8 mouse cellular contexts compared by ENCODE assay signal in genomic region chr9:77910270-77911240, GRCm38 (mm10). TPM values are rescaled to one million over a fixed set of nuclear protein-coding genes. Genes with fewer than 3 reads are reported as not detected.
A peak's percentile ranks its signal among the peaks of the same experiment; 100 is the strongest.
DNase-seq lines count a peak whose midpoint lies in the region; ATAC-seq and TF ChIP-seq lines count a peak whose summit lies in the region.

No protein-coding gene starts in this region.

- H3K9me3 ChIP-seq in heart, embryonic 10.5 days: no peaks in the 10 kb centered on the region
- no peaks in the 10 kb centered on the region for H3K9me3 ChIP-seq in kidney, embryonic 14.5 days (ENCODE audit: control insufficient read depth, low read length)
- no peaks in the 10 kb centered on the region for H3K9me3 ChIP-seq in limb, embryonic 14.5 days (ENCODE audit: control insufficient read depth, low read length)
- H3K9me3 ChIP-seq in midbrain, embryonic 16.5 days (replicated peaks; ENCODE audit: control insufficient read depth, low read length, poor library complexity, severe bottlenecking): no peaks in the 10 kb centered on the region

- no peaks in the 10 kb centered on the region for H3K36me3 ChIP-seq in heart, embryonic 10.5 days
- H3K36me3 ChIP-seq in kidney, embryonic 14.5 days (ENCODE audit: control insufficient read depth, insufficient read depth, low read length): no peaks in the 10 kb centered on the region
- H3K36me3 ChIP-seq in limb, embryonic 14.5 days (ENCODE audit: control insufficient read depth, insufficient read depth, low read length): no peaks in the 10 kb centered on the region
- no peaks in the 10 kb centered on the region for H3K36me3 ChIP-seq in midbrain, embryonic 16.5 days (ENCODE audit: control insufficient read depth, insufficient read depth, low read length)
- H3K36me3 ChIP-seq in spleen, adult 2 months (ENCODE audit: control insufficient read depth, insufficient read depth, low read length): no peaks in the 10 kb centered on the region

- H3K27me3 ChIP-seq in heart, embryonic 10.5 days (ENCODE audit: insufficient read depth, poor library complexity, severe bottlenecking): no peaks in the 10 kb centered on the region
- H3K27me3 ChIP-seq in kidney, embryonic 14.5 days (ENCODE audit: control insufficient read depth, insufficient read depth, low read length): no peaks in the 10 kb centered on the region
- no peaks in the 10 kb centered on the region for H3K27me3 ChIP-seq in limb, embryonic 14.5 days (ENCODE audit: control insufficient read depth, insufficient read depth, low read length)
- no peaks in the 10 kb centered on the region for H3K27me3 ChIP-seq in midbrain, embryonic 16.5 days (ENCODE audit: control insufficient read depth, insufficient read depth, low read depth, low read length)
- H3K27me3 ChIP-seq in spleen, adult 2 months (ENCODE audit: control insufficient read depth, insufficient read depth, low read length): no peaks in the 10 kb centered on the region

- peak; percentile 89 for TF ChIP-seq POLR2A in embryonic fibroblast, embryonic 13.5 days (IDR thresholded peaks at IDR 0.05; ENCODE audit: low read depth, low read length)
- TF ChIP-seq POLR2A in limb, embryonic 14.5 days (IDR thresholded peaks at IDR 0.05; ENCODE audit: borderline replicate concordance, extremely low read depth, insufficient read depth, insufficient read length): peak; percentile 70; the same call in 1 of the 2 replicates
- TF ChIP-seq POLR2A in spleen, adult 2 months (IDR thresholded peaks at IDR 0.05; ENCODE audit: low read depth, low read length): peak; percentile 60

- peak overlapping the region; percentile 92 for H3K27ac ChIP-seq in embryonic fibroblast, embryonic 13.5 days (ENCODE audit: insufficient read depth, low read length)
- peak overlapping the region; percentile 90 for H3K27ac ChIP-seq in heart, embryonic 10.5 days
- peak overlapping the region; percentile 87 for H3K27ac ChIP-seq in kidney, embryonic 14.5 days (ENCODE audit: low read depth, low read length)
- peak overlapping the region; percentile 94 for H3K27ac ChIP-seq in limb, embryonic 14.5 days (replicated peaks; ENCODE audit: low read depth, low read length)
- H3K27ac ChIP-seq in midbrain, embryonic 16.5 days (ENCODE audit: low read length): peak overlapping the region; percentile 94
- peak overlapping the region; percentile 97 for H3K27ac ChIP-seq in spleen, adult 2 months (ENCODE audit: insufficient read depth, low read length)

- under 1% methylated on average over 68 of the region's 68 CpGs for WGBS in heart, embryonic 10.5 days
- under 1% methylated on average over 67 of the region's 68 CpGs for WGBS in kidney, embryonic 14.5 days
- under 1% methylated on average over 42 of the region's 68 CpGs for WGBS in limb, embryonic 14.5 days
- WGBS in midbrain, embryonic 16.5 days: under 1% methylated on average over 65 of the region's 68 CpGs
- under 1% methylated on average over 65 of the region's 68 CpGs for WGBS in spleen, adult 2 months

- peaks cover 6% of the 10 kb centered on the region; the same call in 1 of the 2 replicates for H3K4me1 ChIP-seq in embryonic fibroblast, embryonic 13.5 days (ENCODE audit: control insufficient read depth, insufficient read depth, low read length)
- peaks cover 24% of the 10 kb centered on the region for H3K4me1 ChIP-seq in heart, embryonic 10.5 days
- peaks cover 13% of the 10 kb centered on the region; the same call in 1 of the 2 replicates for H3K4me1 ChIP-seq in kidney, embryonic 14.5 days (ENCODE audit: control insufficient read depth, insufficient read depth, low read length)
- peaks cover 11% of the 10 kb centered on the region for H3K4me1 ChIP-seq in limb, embryonic 14.5 days (ENCODE audit: control insufficient read depth, insufficient read depth, low read length)
- H3K4me1 ChIP-seq in midbrain, embryonic 16.5 days (ENCODE audit: control insufficient read depth, insufficient read depth, low read length): peaks cover 12% of the 10 kb centered on the region
- H3K4me1 ChIP-seq in spleen, adult 2 months (ENCODE audit: control insufficient read depth, insufficient read depth, insufficient read length): peaks cover 6% of the 10 kb centered on the region; the same call in 1 of the 2 replicates

- peak overlapping the region; percentile 53 for H3K4me2 ChIP-seq in kidney, embryonic 14.5 days (replicated peaks; ENCODE audit: low read depth, low read length)
- peak overlapping the region; percentile 58 for H3K4me2 ChIP-seq in limb, embryonic 14.5 days (replicated peaks; ENCODE audit: low read depth, low read length, severe bottlenecking)
- peak overlapping the region; percentile 58 for H3K4me2 ChIP-seq in midbrain, embryonic 16.5 days (ENCODE audit: low read length)

- ATAC-seq in kidney, embryonic 14.5 days (ENCODE audit: low FRiP score, low TSS enrichment): peak; percentile 99
- ATAC-seq in limb, embryonic 14.5 days (ENCODE audit: low FRiP score, low read depth): peak; percentile 97
- peak; percentile 97 for ATAC-seq in midbrain, embryonic 16.5 days

- peak overlapping the region; percentile 73 for H3K4me3 ChIP-seq in embryonic fibroblast, embryonic 13.5 days (ENCODE audit: insufficient read depth, low read length)
- peak overlapping the region; percentile 68 for H3K4me3 ChIP-seq in heart, embryonic 10.5 days
- peak overlapping the region; percentile 46 for H3K4me3 ChIP-seq in kidney, embryonic 14.5 days (ENCODE audit: low read length)
- peak overlapping the region; percentile 67 for H3K4me3 ChIP-seq in limb, embryonic 14.5 days (replicated peaks; ENCODE audit: low read length)
- H3K4me3 ChIP-seq in midbrain, embryonic 16.5 days (ENCODE audit: low read depth, low read length): peak overlapping the region; percentile 77
- H3K4me3 ChIP-seq in spleen, adult 2 months (ENCODE audit: extremely low read depth, insufficient read depth, insufficient read length): peak overlapping the region; percentile 79

- DNase-seq in B cell, adult 2 months: peak; percentile 91 to 93
- DNase-seq in brain, adult 2 months (ENCODE audit: low read depth, low spot score): peak; percentile 93
- peak; percentile 97 for DNase-seq in heart, embryonic 10.5 days (ENCODE audit: low spot score)
- peak; percentile 84 for DNase-seq in limb, embryonic 14.5 days (ENCODE audit: low spot score)
- peak; percentile 70 to 94 for DNase-seq in spleen, adult 2 months (ENCODE audit: low read depth in 1 of 2, low spot score in 2 of 2)

- no peak for TF ChIP-seq CTCF in embryonic fibroblast, embryonic 13.5 days (IDR thresholded peaks at IDR 0.05; ENCODE audit: borderline replicate concordance, insufficient read depth, low read length)
- TF ChIP-seq CTCF in spleen, adult 2 months (IDR thresholded peaks at IDR 0.05; ENCODE audit: extremely low read depth, insufficient read depth, insufficient read length, insufficient replicate concordance): no peak

- peak overlapping the region; percentile 61 for H3K9ac ChIP-seq in kidney, embryonic 14.5 days (ENCODE audit: low read depth, low read length)
- peak overlapping the region; percentile 79 for H3K9ac ChIP-seq in limb, embryonic 14.5 days (ENCODE audit: low read depth, low read length, severe bottlenecking)
- H3K9ac ChIP-seq in midbrain, embryonic 16.5 days (ENCODE audit: low read depth, low read length): peak overlapping the region; percentile 98

RNA-seq across cellular contexts. Expression of gene Elovl5, which starts 6.6 kb away (rescaled TPM):
- polyA plus RNA-seq in embryonic fibroblast, embryonic 13.5 days (2011; ENCODE audit: insufficient read length, low read depth, missing spikeins): 81.5 and 107 TPM in 2 replicates
- polyA plus RNA-seq in heart, embryonic 10.5 days (2016; fragmentation: Nextera tagmentation; extraction: Ambion mirVana): 93.6 and 93.9 TPM in 2 replicates
- 73.9 and 112 TPM in 2 replicates for polyA plus RNA-seq in kidney, embryonic 14.5 days (2014; fragmentation: Nextera tagmentation; extraction: Ambion mirVana)
- polyA plus RNA-seq in limb, embryonic 14.5 days (2012; rRNA removed): 59.1 and 83.9 TPM in 2 replicates
- 72.7 and 76.6 TPM in 2 replicates for polyA plus RNA-seq in limb, embryonic 14.5 days (2014; fragmentation: Nextera tagmentation; extraction: Ambion mirVana)
- polyA plus RNA-seq in midbrain, embryonic 16.5 days (2015; fragmentation: Nextera tagmentation; extraction: Ambion mirVana): 66.4 and 67.4 TPM in 2 replicates
- 29.8 and 32.4 TPM in 2 replicates for polyA plus RNA-seq in spleen, adult 2 months (2012; rRNA removed)

Comparison
In these comparisons a context has a peak if more than half of its experiments do, and no peak if none do; other contexts are left out.
1. Peak in every context shown above with its lines: DNase-seq, ATAC-seq, H3K4me3 ChIP-seq and H3K27ac ChIP-seq.